Mouse (Mus musculus): ENCODE data around the gene Prdm11. TPM values are rescaled to one million over a fixed set of nuclear protein-coding genes. Genes with fewer than 3 reads are reported as not detected.

Prdm11 gene
- polyA plus RNA-seq, 1 experiment from 2014 or later: 5.6 TPM

DNA sequence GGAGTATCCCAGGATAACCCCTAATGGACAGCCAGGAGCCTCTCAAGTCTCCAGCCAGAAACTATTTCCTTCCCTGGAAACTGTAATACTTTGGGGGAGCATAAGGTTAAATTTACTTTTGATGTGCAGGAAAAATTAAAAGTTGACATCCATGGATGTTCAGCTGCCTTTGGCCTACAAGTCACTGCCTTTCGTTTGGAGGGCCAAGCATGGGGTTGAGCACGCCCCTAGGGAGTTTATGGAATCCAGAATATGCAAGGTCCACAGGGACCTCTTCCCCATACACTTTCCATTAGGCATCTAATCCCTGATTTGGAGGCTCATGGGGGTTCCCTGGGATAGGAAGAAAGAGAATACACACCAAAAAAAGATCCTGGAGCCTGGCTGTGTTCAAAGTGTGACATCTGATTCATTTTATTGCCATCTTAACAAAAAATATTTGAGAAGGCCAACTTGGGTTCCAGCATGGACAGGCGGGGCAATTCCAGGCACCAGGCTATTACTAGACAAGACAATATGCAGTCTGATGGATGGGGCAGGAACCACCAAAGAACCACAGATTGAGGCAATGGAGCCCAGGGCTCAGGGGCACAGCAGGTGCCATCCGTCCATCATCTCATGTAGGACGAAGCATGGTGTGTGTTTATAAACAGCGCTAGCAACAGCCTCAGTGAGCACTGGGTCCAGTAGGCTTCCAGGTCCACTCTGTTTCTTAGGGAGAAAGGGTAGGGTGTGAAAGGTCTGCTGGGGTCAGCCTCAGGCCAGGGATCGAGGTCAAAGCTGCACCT is 61.5 kb downstream of the Prdm11 start:
- H3K36me3 ChIP-seq: peaks cover 54% of the 10 kb centered on the region
- H3K4me1 ChIP-seq (replicated peaks): peaks cover 48% of the 10 kb centered on the region
- peak overlapping the region; percentile 44 for H3K27ac ChIP-seq (ENCODE audit: poor library complexity, severe bottlenecking)
- no peaks in the 10 kb centered on the region for H3K27me3 ChIP-seq (replicated peaks)
- no peaks in the 10 kb centered on the region for H3K9me3 ChIP-seq (replicated peaks)
- no peak overlapping the region for H3K4me3 ChIP-seq
- H3K9ac ChIP-seq: no peak overlapping the region
- no peak for ATAC-seq (ENCODE audit: insufficient number of reproducible peaks, low FRiP score)
- no peak overlapping the region for H3K4me2 ChIP-seq
- 83% methylated on average over 7 of the region's 7 CpGs for WGBS

- peak; percentile 86 for ATAC-seq (ENCODE audit: insufficient number of reproducible peaks, low FRiP score)
- WGBS: 38% methylated on average over 4 of the region's 4 CpGs
- H3K4me1 ChIP-seq (replicated peaks): peaks cover 37% of the 10 kb centered on the region
- H3K27ac ChIP-seq (ENCODE audit: poor library complexity, severe bottlenecking): peak overlapping the region; percentile 44; the same call in 1 of the 2 replicates
- peaks cover 59% of the 10 kb centered on the region for H3K36me3 ChIP-seq
- no peak overlapping the region for H3K4me3 ChIP-seq
- H3K27me3 ChIP-seq (replicated peaks): no peaks in the 10 kb centered on the region
- H3K9ac ChIP-seq: no peak overlapping the region
- no peaks in the 10 kb centered on the region for H3K9me3 ChIP-seq (replicated peaks)
- no peak overlapping the region for H3K4me2 ChIP-seq
These were observed 62.7 kb downstream of the Prdm11 start for GRCm38 (mm10) chr2:92983273-92983620.

DNA sequence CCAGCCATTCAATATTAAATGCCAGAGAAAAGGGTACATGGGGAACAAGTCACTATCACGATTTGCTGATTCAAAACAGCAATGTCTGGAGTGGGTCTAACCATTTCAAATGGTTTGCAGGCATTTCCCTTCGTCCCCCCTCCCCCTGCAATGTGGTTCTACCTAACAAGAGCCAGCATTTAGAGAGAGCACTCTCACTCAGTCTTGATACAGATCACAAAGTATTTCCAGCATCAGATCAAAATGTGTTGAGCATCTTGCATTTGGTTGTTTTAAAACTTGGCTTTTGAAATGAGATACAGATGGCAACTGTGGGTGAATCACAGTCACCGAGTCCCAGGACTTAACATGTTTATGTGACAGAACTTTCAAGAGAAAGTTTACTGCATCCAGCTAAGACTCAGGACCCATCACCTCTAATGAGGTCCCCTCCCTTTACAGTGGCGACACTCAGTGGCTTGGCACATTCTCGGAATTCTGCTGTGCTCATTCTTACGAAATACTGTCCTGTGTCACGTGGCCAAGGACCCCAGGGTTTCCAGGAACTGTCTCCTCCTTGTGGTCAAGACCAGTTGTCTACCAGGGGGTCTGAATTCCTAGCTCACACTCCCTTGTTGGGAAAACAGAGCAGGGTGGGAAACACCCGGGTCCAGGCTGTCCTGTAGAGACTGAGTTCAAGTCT is 63.2 kb downstream of the Prdm11 start:
- peak; percentile 60 for ATAC-seq (ENCODE audit: insufficient number of reproducible peaks, low FRiP score)
- WGBS: 49% methylated on average over 8 of the region's 8 CpGs
- Histone ChIP-seq H3K9me3 (replicated peaks) (no peaks in the 10 kb centered on the region), H3K27ac (ENCODE audit: poor library complexity, severe bottlenecking) (peak overlapping the region; percentile 54), H3K27me3 (replicated peaks) (no peaks in the 10 kb centered on the region), H3K36me3 (peaks cover 62% of the 10 kb centered on the region), H3K4me2 (no peak overlapping the region), H3K4me3 (no peak overlapping the region), H3K4me1 (replicated peaks) (peaks cover 32% of the 10 kb centered on the region), H3K9ac (no peak overlapping the region)

DNA sequence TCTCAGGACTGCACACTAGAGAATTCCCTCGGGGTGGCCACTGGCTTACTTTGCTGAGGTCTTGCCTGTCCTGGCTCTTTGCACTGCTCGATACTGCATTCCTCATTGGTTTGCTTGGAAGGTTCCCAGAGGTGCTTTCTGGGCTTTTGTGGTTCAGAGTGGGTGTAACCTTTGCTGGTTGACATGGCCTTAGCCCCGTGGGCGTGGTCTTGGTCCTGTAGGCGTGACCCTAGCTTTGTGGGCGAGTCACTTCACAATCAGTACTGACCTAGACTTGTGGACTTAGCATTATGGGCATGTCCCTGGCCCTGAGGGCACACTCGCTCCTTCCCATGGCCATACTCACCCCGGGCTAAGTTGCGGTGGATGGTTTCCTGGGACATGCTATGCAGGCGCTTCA is 65.8 kb downstream of the Prdm11 start:
- WGBS: 82% methylated on average over 10 of the region's 10 CpGs
- H3K27ac ChIP-seq (ENCODE audit: poor library complexity, severe bottlenecking): no peak overlapping the region
- peak; percentile 81 for ATAC-seq (ENCODE audit: insufficient number of reproducible peaks, low FRiP score)
- H3K27me3 ChIP-seq (replicated peaks): no peaks in the 10 kb centered on the region
- no peak overlapping the region for H3K9ac ChIP-seq
- peak overlapping the region; percentile 25; the same call in 1 of the 2 replicates for H3K4me2 ChIP-seq
- H3K4me1 ChIP-seq (replicated peaks): peaks cover 23% of the 10 kb centered on the region
- no peak overlapping the region for H3K4me3 ChIP-seq
- H3K9me3 ChIP-seq (replicated peaks): no peaks in the 10 kb centered on the region
- peaks cover 64% of the 10 kb centered on the region for H3K36me3 ChIP-seq

DNA sequence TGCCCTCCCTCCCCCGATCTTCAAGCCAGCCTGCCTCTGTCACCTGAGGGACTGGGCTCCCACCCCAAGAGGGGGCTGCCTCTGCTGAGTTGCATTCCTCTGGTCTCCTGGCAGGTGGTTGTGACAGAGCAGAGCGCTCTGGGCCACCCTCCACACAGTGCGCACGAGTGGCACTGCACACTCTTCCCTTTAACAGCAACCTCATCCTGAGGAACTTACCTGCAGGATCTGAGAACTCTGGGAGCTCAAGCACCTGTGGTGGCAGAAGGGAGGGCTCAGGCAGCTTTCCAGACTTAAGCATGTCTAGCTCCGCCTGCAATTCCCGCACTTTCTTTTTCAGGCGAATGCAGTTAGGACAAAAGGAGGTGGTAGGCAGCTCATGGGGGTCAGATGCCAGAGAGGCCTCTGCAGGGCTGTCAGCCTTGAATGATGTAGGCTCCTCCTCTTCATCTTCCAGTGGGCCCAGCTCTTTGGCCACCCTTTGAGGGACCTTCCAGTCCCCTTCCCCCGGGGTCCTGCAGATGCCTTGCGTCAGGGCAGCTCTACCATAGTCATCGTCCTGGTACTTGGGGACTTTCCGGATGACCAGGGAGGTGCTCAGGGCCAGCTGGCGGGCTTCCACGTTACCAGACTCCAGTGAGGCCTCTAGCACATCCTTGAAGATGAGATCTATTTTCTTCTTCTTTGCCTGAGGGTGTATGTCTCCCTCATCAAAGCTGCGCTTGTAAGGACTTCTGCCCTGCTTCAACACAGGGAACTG is 70.8 kb downstream of the Prdm11 start:
- H3K36me3 ChIP-seq: peaks cover 81% of the 10 kb centered on the region

DNA sequence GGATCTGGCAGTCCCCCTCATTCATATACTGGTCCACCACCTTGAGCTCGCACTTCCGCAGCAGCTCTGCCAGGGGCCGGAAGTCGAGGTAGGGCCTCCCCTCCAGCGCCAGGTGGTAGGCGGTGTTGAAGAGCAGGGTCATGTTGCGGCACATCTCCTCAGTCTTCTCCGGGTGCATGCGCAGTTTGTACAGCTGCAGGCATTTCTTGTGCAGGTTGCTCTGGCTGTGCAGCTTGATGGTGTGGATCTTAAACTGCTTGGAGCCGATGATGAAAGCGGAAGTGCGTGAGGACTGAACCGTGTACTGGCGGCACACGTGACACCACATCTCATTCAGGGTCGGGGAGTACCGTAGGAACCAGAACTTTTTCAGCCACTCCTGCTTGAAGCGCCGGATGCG is 72.3 kb downstream of the Prdm11 start:
- Histone ChIP-seq H3K27me3 (replicated peaks) (no peaks in the 10 kb centered on the region), H3K36me3 (peaks cover 69% of the 10 kb centered on the region), H3K9ac (no peak overlapping the region), H3K27ac (ENCODE audit: poor library complexity, severe bottlenecking) (no peak overlapping the region), H3K4me2 (no peak overlapping the region), H3K4me1 (replicated peaks) (no peaks in the 10 kb centered on the region), H3K9me3 (replicated peaks) (no peaks in the 10 kb centered on the region), H3K4me3 (no peak overlapping the region)
- ATAC-seq (ENCODE audit: insufficient number of reproducible peaks, low FRiP score): no peak
- WGBS: 96% methylated on average over 20 of the region's 20 CpGs

More for the DNA sequence above, 70.8 kb downstream of the Prdm11 start:
- no peak for ATAC-seq (ENCODE audit: insufficient number of reproducible peaks, low FRiP score)
- Histone ChIP-seq H3K27me3 (replicated peaks) (no peaks in the 10 kb centered on the region), H3K4me2 (no peak overlapping the region), H3K27ac (ENCODE audit: poor library complexity, severe bottlenecking) (no peak overlapping the region), H3K4me1 (replicated peaks) (no peaks in the 10 kb centered on the region), H3K9ac (no peak overlapping the region), H3K4me3 (no peak overlapping the region), H3K9me3 (replicated peaks) (no peaks in the 10 kb centered on the region)
- WGBS: 82% methylated on average over 14 of the region's 14 CpGs

DNA sequence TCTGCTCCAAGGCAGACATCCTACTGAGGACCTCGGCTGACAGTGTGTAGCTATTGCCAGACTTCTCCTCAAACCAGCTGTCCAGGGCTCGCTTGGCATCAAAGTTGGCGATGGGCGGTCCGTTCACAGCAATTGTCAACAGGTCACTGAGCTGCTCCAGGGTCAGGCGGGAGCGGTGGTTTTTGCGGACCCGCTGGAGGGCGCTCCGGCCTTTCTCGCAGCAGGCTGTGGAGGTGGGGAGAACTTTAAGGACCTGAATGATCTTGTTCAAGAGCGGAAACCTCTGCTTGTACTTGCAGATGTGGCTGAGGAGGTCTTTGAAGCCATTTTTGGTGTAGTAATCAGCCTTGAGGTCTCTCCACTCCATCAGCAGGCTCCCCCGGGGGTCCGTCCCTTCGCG is 73.9 kb downstream of the Prdm11 start:
- H3K36me3 ChIP-seq: peaks cover 59% of the 10 kb centered on the region
- H3K27me3 ChIP-seq (replicated peaks): no peaks in the 10 kb centered on the region
- no peak overlapping the region for H3K9ac ChIP-seq
- H3K9me3 ChIP-seq (replicated peaks): no peaks in the 10 kb centered on the region
- H3K4me2 ChIP-seq: no peak overlapping the region
- H3K27ac ChIP-seq (ENCODE audit: poor library complexity, severe bottlenecking): no peak overlapping the region
- 89% methylated on average over 17 of the region's 17 CpGs for WGBS
- peaks cover 11% of the 10 kb centered on the region for H3K4me1 ChIP-seq (replicated peaks)
- H3K4me3 ChIP-seq: no peak overlapping the region
- no peak for ATAC-seq (ENCODE audit: insufficient number of reproducible peaks, low FRiP score)

DNA sequence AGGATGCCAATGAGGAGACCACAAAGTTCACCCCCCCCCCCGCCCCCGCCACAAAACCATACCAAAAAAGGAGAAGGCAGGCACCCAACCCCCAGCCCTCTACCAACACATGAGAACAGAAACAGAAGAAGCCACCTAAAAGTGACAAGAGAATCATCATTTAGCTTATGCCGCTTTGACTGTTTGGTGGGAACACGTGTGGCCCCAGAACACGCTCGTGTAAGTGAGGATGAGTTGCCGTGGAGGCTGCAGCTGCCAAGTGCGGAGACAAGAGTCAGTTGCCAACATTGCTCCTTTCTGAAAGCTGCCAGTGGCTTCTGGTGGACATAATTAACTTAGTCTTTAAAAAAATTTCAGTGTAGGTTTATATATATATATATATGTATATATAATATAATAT is 74.4 kb downstream of the Prdm11 start:
- no peaks in the 10 kb centered on the region for H3K27me3 ChIP-seq (replicated peaks)
- H3K9ac ChIP-seq: no peak overlapping the region
- H3K4me3 ChIP-seq: no peak overlapping the region
- H3K36me3 ChIP-seq: peaks cover 54% of the 10 kb centered on the region
- 88% methylated on average over 8 of the region's 8 CpGs for WGBS
- no peak overlapping the region for H3K4me2 ChIP-seq
- no peak overlapping the region for H3K27ac ChIP-seq (ENCODE audit: poor library complexity, severe bottlenecking)
- peaks cover 16% of the 10 kb centered on the region for H3K4me1 ChIP-seq (replicated peaks)
- ATAC-seq (ENCODE audit: insufficient number of reproducible peaks, low FRiP score): no peak
- H3K9me3 ChIP-seq (replicated peaks): no peaks in the 10 kb centered on the region

GRCm38 (mm10) chr2:92971069-92971468 is 74.9 kb downstream of the Prdm11 start:
- H3K9me3 ChIP-seq (replicated peaks): no peaks in the 10 kb centered on the region
- peaks cover 49% of the 10 kb centered on the region for H3K36me3 ChIP-seq
- no peak overlapping the region for H3K27ac ChIP-seq (ENCODE audit: poor library complexity, severe bottlenecking)
- H3K4me2 ChIP-seq: no peak overlapping the region
- H3K4me1 ChIP-seq (replicated peaks): peaks cover 20% of the 10 kb centered on the region
- ATAC-seq (ENCODE audit: insufficient number of reproducible peaks, low FRiP score): no peak
- H3K9ac ChIP-seq: no peak overlapping the region
- WGBS: 76% methylated on average over 9 of the region's 9 CpGs
- no peaks in the 10 kb centered on the region for H3K27me3 ChIP-seq (replicated peaks)
- H3K4me3 ChIP-seq: no peak overlapping the region

DNA sequence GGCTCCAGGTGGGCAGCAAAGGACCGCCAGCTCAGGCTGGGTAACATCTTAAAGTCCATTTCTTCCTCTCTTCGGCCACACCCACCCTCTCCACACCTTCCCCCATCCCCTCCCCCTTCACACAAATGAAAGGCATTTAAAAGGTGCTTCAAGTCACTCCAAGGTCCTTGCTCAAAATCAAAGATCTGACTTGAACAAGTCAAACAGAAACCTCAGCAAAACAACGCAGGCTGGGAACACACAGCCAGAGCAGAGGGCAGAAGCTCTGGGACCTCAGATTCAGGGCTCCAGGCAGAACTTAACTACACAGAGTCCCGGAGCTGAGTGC is 78.2 kb downstream of the Prdm11 start:
- Histone ChIP-seq H3K4me1 (replicated peaks) (peaks cover 20% of the 10 kb centered on the region), H3K9me3 (replicated peaks) (no peaks in the 10 kb centered on the region), H3K27me3 (replicated peaks) (no peaks in the 10 kb centered on the region), H3K36me3 (peaks cover 17% of the 10 kb centered on the region), H3K4me2 (no peak overlapping the region), H3K9ac (no peak overlapping the region), H3K27ac (ENCODE audit: poor library complexity, severe bottlenecking) (no peak overlapping the region), H3K4me3 (no peak overlapping the region)
- WGBS: 47% methylated on average over 4 of the region's 4 CpGs
- no peak for ATAC-seq (ENCODE audit: insufficient number of reproducible peaks, low FRiP score)
